Mouse (Mus musculus): ENCODE measurements around the gene Gm20388.

Gene Gm20388

GRCm38 (mm10) chr8:120879928-120880327 is 969.3 kb downstream of the Gm20388 start:
- DNase-seq (ENCODE audit: low spot score in 2 of 2), result no peak

GRCm38 (mm10) chr8:120881634-120882033 is 971.0 kb downstream of the Gm20388 start:
- DNase-seq (ENCODE audit: low spot score in 2 of 2), result no peak

- no peak for DNase-seq (ENCODE audit: low spot score in 2 of 2)
These were observed 972.0 kb downstream of the Gm20388 start for GRCm38 (mm10) chr8:120882657-120883056.

- no peak for DNase-seq (ENCODE audit: low spot score in 2 of 2)
These were observed 972.7 kb downstream of the Gm20388 start for GRCm38 (mm10) chr8:120883369-120883768.

GRCm38 (mm10) chr8:120883853-120884252 is 973.2 kb downstream of the Gm20388 start:
- no peak for DNase-seq (ENCODE audit: low spot score in 2 of 2)

GRCm38 (mm10) chr8:120884881-120885280 is 974.2 kb downstream of the Gm20388 start:
- no peak for DNase-seq (ENCODE audit: low spot score in 2 of 2)

GRCm38 (mm10) chr8:120887254-120887653 is 976.6 kb downstream of the Gm20388 start:
- no peak for DNase-seq (ENCODE audit: low spot score in 2 of 2)

GRCm38 (mm10) chr8:120888005-120888404 is 977.4 kb downstream of the Gm20388 start:
- DNase-seq (ENCODE audit: low spot score in 2 of 2), result no peak

GRCm38 (mm10) chr8:120889189-120889588 is 978.5 kb downstream of the Gm20388 start:
- DNase-seq (ENCODE audit: low spot score in 2 of 2), result no peak

- DNase-seq (ENCODE audit: low spot score in 2 of 2), result no peak
These were observed 979.4 kb downstream of the Gm20388 start for GRCm38 (mm10) chr8:120890068-120890467.

- DNase-seq (ENCODE audit: low spot score in 2 of 2), result no peak
These were observed 984.4 kb downstream of the Gm20388 start for GRCm38 (mm10) chr8:120895009-120895408.

GRCm38 (mm10) chr8:120895600-120895999 is 985.0 kb downstream of the Gm20388 start:
- DNase-seq (ENCODE audit: low spot score in 2 of 2), result no peak

GRCm38 (mm10) chr8:120896203-120896602 is 985.6 kb downstream of the Gm20388 start:
- no peak for DNase-seq (ENCODE audit: low spot score in 2 of 2)

GRCm38 (mm10) chr8:120898008-120898407 is 987.4 kb downstream of the Gm20388 start:
- DNase-seq (ENCODE audit: low spot score in 2 of 2), result peak; percentile 39 to 74

- DNase-seq (ENCODE audit: low spot score in 2 of 2), result no peak
These were observed 988.3 kb downstream of the Gm20388 start for GRCm38 (mm10) chr8:120898828-120899407.

- DNase-seq (ENCODE audit: low spot score in 2 of 2), result no peak
These were observed 991.7 kb downstream of the Gm20388 start for GRCm38 (mm10) chr8:120902346-120902745.

GRCm38 (mm10) chr8:120907671-120908070 is 997.0 kb downstream of the Gm20388 start:
- DNase-seq (ENCODE audit: low spot score in 2 of 2), result no peak

GRCm38 (mm10) chr8:120910936-120911335 is 1000.3 kb downstream of the Gm20388 start:
- no peak for DNase-seq (ENCODE audit: low spot score in 2 of 2)

GRCm38 (mm10) chr8:120912463-120912862 is 1001.8 kb downstream of the Gm20388 start:
- no peak for DNase-seq (ENCODE audit: low spot score in 2 of 2)

GRCm38 (mm10) chr8:120916831-120917435 is 1006.3 kb downstream of the Gm20388 start:
- DNase-seq (ENCODE audit: low spot score in 2 of 2), result no peak

GRCm38 (mm10) chr8:120920527-120920926 is 1009.9 kb downstream of the Gm20388 start:
- DNase-seq (ENCODE audit: low spot score in 2 of 2), result no peak

- DNase-seq (ENCODE audit: low spot score in 2 of 2), result no peak
These were observed 1015.6 kb downstream of the Gm20388 start for GRCm38 (mm10) chr8:120926201-120926600.

- DNase-seq (ENCODE audit: low spot score in 2 of 2), result no peak
These were observed 1017.4 kb downstream of the Gm20388 start for GRCm38 (mm10) chr8:120928082-120928481.

GRCm38 (mm10) chr8:120934596-120934995 is 1024.0 kb downstream of the Gm20388 start:
- no peak for DNase-seq (ENCODE audit: low spot score in 2 of 2)
